Mouse (Mus musculus) heart, postnatal 0 days (tissue): Measurements from ENCODE around the gene Cask.

Source experiments
- CTCF ChIP-seq: IDR thresholded peaks from 2 replicates; pipeline ENCODE4 v1.5.1; 2016; ENCODE audit warnings: antibody characterized with exemption, control low read depth, low read depth
- EP300 ChIP-seq: IDR thresholded peaks from 2 replicates; pipeline ENCODE4 v1.6.1; 2016; ENCODE audit warnings: antibody characterized with exemption, low read depth

- no peak for TF ChIP-seq CTCF
- TF ChIP-seq EP300 = no peak
Measured at GRCm38 (mm10) chrX:13599966-13600365, 251.2 kb downstream of the Cask start.
